In the genomic region with DNA sequence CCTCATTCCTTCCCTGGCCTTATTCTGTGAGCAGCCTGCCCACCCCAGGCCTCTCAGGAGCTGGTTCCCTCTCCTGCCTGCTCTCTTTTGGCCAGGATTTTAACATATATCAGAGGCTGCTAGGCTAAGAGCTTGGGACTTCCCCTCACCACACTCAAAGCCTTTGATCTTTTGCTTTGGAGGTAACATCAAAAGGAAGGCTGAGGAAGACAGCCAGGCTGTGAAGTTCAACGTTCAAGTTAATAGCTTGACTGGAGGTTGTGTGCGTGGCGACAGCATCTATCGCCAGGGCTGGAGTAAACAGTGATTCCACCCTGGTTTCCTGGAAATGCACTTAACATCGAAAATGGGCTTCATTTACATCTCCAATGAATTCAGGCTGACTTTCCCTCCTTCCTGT, we compare ENCODE assay signal across 13 mouse cellular contexts. TPM values are rescaled to one million over a fixed set of nuclear protein-coding genes. Genes with fewer than 3 reads are reported as not detected.
DNase-seq lines count a peak whose midpoint lies in the region; ATAC-seq and TF ChIP-seq lines count a peak whose summit lies in the region.
"Had no signal": no experiment of that assay in that cellular context is flagged by ENCODE, and none has a peak within 500 bp of the region (broad histone marks: within the 10 kb centered on the region; RNA-seq: fewer than 3 reads in every experiment).

No protein-coding gene starts in this region.

- 0 out of 2 replicates have a peak, but pooled peaks have one; percentile 17 for ATAC-seq in megakaryocyte progenitor cell, adult 5-6 weeks (replicated peaks; ENCODE audit: poor library complexity)
- ATAC-seq: forebrain, embryonic 15.5 days; hindbrain, postnatal 0 days had no signal

- TF ChIP-seq CTCF in spleen, adult 2 months (IDR thresholded peaks at IDR 0.05; ENCODE audit: extremely low read depth, insufficient read depth, insufficient read length, insufficient replicate concordance), result no peak

- peak; percentile 43 for DNase-seq in adrenal gland, postnatal 14 days
- DNase-seq in adrenal gland, adult 8-10 months, result no peak
- peak in 1 of 2 experiments; percentile 41 for DNase-seq in spleen, adult 2 months (ENCODE audit: low read depth in 1 of 2, low spot score in 2 of 2)
- no peak for DNase-seq in spleen, postnatal 10 days (ENCODE audit: low spot score in 2 of 2)
- peak; percentile 11 to 12 for DNase-seq in thymus, postnatal 36 days
- no peak for DNase-seq in kidney, postnatal 36 days
- no peak for DNase-seq in embryo, embryonic 10 days (ENCODE audit: low spot score)
- DNase-seq: cerebellum, adult 18-20 months; spleen, adult 18-20 months had no signal

- peak overlapping the region; percentile 51 for H3K4me3 ChIP-seq in spleen, adult 2 months (ENCODE audit: extremely low read depth, insufficient read depth, insufficient read length)
- H3K4me3 ChIP-seq: forebrain, embryonic 15.5 days; heart, embryonic 13.5 days had no signal

- no peaks in the 10 kb centered on the region for H3K36me3 ChIP-seq in spleen, adult 2 months (ENCODE audit: control insufficient read depth, insufficient read depth, low read length)
- H3K36me3 ChIP-seq: forebrain, embryonic 15.5 days had no signal

- WGBS in spleen, adult 2 months, result 13% methylated on average over 5 of the region's 5 CpGs

- no peak overlapping the region for H3K27ac ChIP-seq in spleen, adult 2 months (ENCODE audit: insufficient read depth, low read length)
- H3K27ac ChIP-seq: forebrain, embryonic 15.5 days; hindbrain, postnatal 0 days had no signal

- H3K4me1 ChIP-seq in spleen, adult 2 months (ENCODE audit: control insufficient read depth, insufficient read depth, insufficient read length), result peaks cover 23% of the 10 kb centered on the region; the same call in 1 of the 2 replicates

- TF ChIP-seq POLR2A in spleen, adult 2 months (IDR thresholded peaks at IDR 0.05; ENCODE audit: low read depth, low read length), result no peak

- H3K27me3 ChIP-seq in spleen, adult 2 months (ENCODE audit: control insufficient read depth, insufficient read depth, low read length), result no peaks in the 10 kb centered on the region
- H3K27me3 ChIP-seq: forebrain, embryonic 15.5 days; heart, embryonic 13.5 days had no signal

RNA-seq across cellular contexts. Expression of a gene that starts 51.0 kb away (rescaled TPM):
- total RNA-seq in adrenal gland, postnatal 14 days (2021), result 26.6 and 29.7 TPM in 2 replicates
- 10 to 100 TPM; 15.4 to 39.4 (median 26.8) TPM for total RNA-seq in adrenal gland, adult 8-10 months (2022)
- 11.3 and 12.1 TPM in 2 replicates for polyA plus RNA-seq in spleen, adult 2 months (2012; rRNA removed)
- 3.6 and 6.2 TPM in 2 replicates for total RNA-seq in megakaryocyte progenitor cell, adult 5-6 weeks (2015)
- total RNA-seq in megakaryocyte progenitor cell, adult 5-6 weeks (2017), result 0.37 and 0.71 TPM in 2 replicates

Comparison
In these comparisons a context has a peak if more than half of its experiments do, and no peak if none do; other contexts are left out.
1. DNase-seq: peak in adrenal gland, postnatal 14 days (single experiment) and thymus, postnatal 36 days (2 of 2); none in adrenal gland, adult 8-10 months (single experiment), spleen, postnatal 10 days (0 of 2), kidney, postnatal 36 days (0 of 2) and embryo, embryonic 10 days (single experiment).